Mouse (Mus musculus) forebrain, embryonic 11.5 days (tissue): ENCODE results near the gene Gnptab. TPM values are rescaled to one million over a fixed set of nuclear protein-coding genes. Genes with fewer than 3 reads are reported as not detected.
A peak's percentile ranks its signal among the peaks of the same experiment; 100 is the strongest.
"Not testable (repeated sequence)": the region's sequence is repeated elsewhere in the genome, so short reads cannot be mapped to it uniquely, and the experiment has no call there.

Source experiments
- ATAC-seq: fragments of 200-750 bp; cut with Nextera tagmentation; replicated peaks from 2 replicates; pipeline ENCODE4 v1.8.0; 2017; ENCODE audit warnings: moderate TSS enrichment; ENCODE audit not compliant: low FRiP score
- DNase-seq: peaks from one replicate; pipeline ENCODE4 v3.0.0-alpha.2; 2017; ENCODE audit warnings: low spot score
- H3K27ac ChIP-seq: fragments of 300-500 bp; sonication (generic); 2 replicates; pipeline ENCODE4 v1.5.1; 2014; ENCODE audit warnings: low read depth, low read length
- H3K27me3 ChIP-seq: fragments of 300-500 bp; sonication (generic); 2 replicates; pipeline ENCODE4 v1.6.1; 2014; ENCODE audit warnings: mild to moderate bottlenecking, low read length, mixed read lengths; ENCODE audit not compliant: control insufficient read depth, insufficient read depth
- H3K36me3 ChIP-seq: fragments of 300-500 bp; sonication (generic); 2 replicates; pipeline ENCODE4 v1.6.1; 2014; ENCODE audit warnings: mild to moderate bottlenecking, low read length, moderate library complexity, mixed read lengths; ENCODE audit not compliant: control insufficient read depth, insufficient read depth
- H3K4me1 ChIP-seq: fragments of 300-500 bp; sonication (generic); replicated peaks from 2 replicates; pipeline ENCODE4 v1.6.1; 2014; ENCODE audit warnings: low read length, mixed read lengths; ENCODE audit not compliant: control insufficient read depth, insufficient read depth
- H3K4me2 ChIP-seq: fragments of 300-500 bp; sonication (generic); 2 replicates; pipeline ENCODE4 v1.6.1; 2014; ENCODE audit warnings: low read depth, mild to moderate bottlenecking, low read length, moderate library complexity, mixed read lengths; ENCODE audit not compliant: severe bottlenecking
- H3K4me3 ChIP-seq: fragments of 300-500 bp; sonication (generic); 2 replicates; pipeline ENCODE4 v1.5.1; 2014; ENCODE audit warnings: low read depth, low read length
- H3K9ac ChIP-seq: fragments of 300-500 bp; sonication (generic); 2 replicates; pipeline ENCODE4 v1.6.1; 2014; ENCODE audit warnings: low read length
- H3K9me3 ChIP-seq: fragments of 300-500 bp; sonication (generic); 2 replicates; pipeline ENCODE4 v1.6.1; 2016; ENCODE audit warnings: low read length, mixed read lengths; ENCODE audit not compliant: control insufficient read depth
- whole genome bisulfite sequencing: fragments of 180-500 bp; shearing (Covaris S2); extraction: QIAGEN DNeasy Blood & Tissue Kit; methylation state at CpG from one replicate; pipeline ENCODE4 v1.1.7; 2014; 5-methylcytosine and 5-hydroxymethylcytosine counted together
- polyA plus RNA-seq: library from polyadenylated mRNA; unstranded; fragments of >200 nt; fragmentation: Nextera tagmentation; extraction: Ambion mirVana; gene quantifications from 2 replicates; pipeline ENCODE4 v1.2.1, GENCODE M21; 2014

Gene Gnptab
- polyA plus RNA-seq, 1 experiment from 2014 or later, result 12.8 TPM

GRCm38 (mm10) chr10:88451221-88451620 is 72.3 kb downstream of the Gnptab start:
- Histone ChIP-seq H3K27me3 (no peaks in the 10 kb centered on the region), H3K4me3 (no peak overlapping the region), H3K9me3 (no peaks in the 10 kb centered on the region), H3K36me3 (no peaks in the 10 kb centered on the region), H3K27ac (no peak overlapping the region), H3K4me1 (no peaks in the 10 kb centered on the region), H3K4me2 (no peak overlapping the region), H3K9ac (no peak overlapping the region)
- DNase-seq, result no peak
- no peak for ATAC-seq
- WGBS, result 66% methylated on average over 2 of the region's 2 CpGs

GRCm38 (mm10) chr10:88451990-88452389 is 73.1 kb downstream of the Gnptab start:
- no peaks in the 10 kb centered on the region for H3K4me1 ChIP-seq
- no peak overlapping the region for H3K9ac ChIP-seq
- no peak overlapping the region for H3K27ac ChIP-seq
- no peaks in the 10 kb centered on the region for H3K27me3 ChIP-seq
- no peak overlapping the region for H3K4me2 ChIP-seq
- H3K9me3 ChIP-seq, result no peaks in the 10 kb centered on the region
- H3K36me3 ChIP-seq, result no peaks in the 10 kb centered on the region
- WGBS, result 84% methylated on average over 6 of the region's 6 CpGs
- DNase-seq (no peak), ATAC-seq (no peak)
- no peak overlapping the region for H3K4me3 ChIP-seq

- DNase-seq (no peak), ATAC-seq (no peak)
- no peaks in the 10 kb centered on the region for H3K9me3 ChIP-seq
- no peak overlapping the region for H3K4me2 ChIP-seq
- H3K36me3 ChIP-seq, result no peaks in the 10 kb centered on the region
- no peak overlapping the region for H3K4me3 ChIP-seq
- H3K4me1 ChIP-seq, result no peaks in the 10 kb centered on the region
- WGBS, result 59% methylated on average over 6 of the region's 6 CpGs
- no peak overlapping the region for H3K9ac ChIP-seq
- H3K27me3 ChIP-seq, result no peaks in the 10 kb centered on the region
- H3K27ac ChIP-seq, result no peak overlapping the region
Measured at GRCm38 (mm10) chr10:88457816-88458215, 78.9 kb downstream of the Gnptab start.

- H3K9me3 ChIP-seq, result no peaks in the 10 kb centered on the region
- H3K36me3 ChIP-seq, result no peaks in the 10 kb centered on the region
- no peak within 1 kb of the TSS for H3K27ac ChIP-seq
- ATAC-seq, result no peak; the same call in 1 of the 2 replicates
- WGBS, result 85% methylated on average over 33 of the region's 33 CpGs
- H3K27me3 ChIP-seq, result no peaks in the 10 kb centered on the region
- H3K4me1 ChIP-seq, result no peaks in the 10 kb centered on the region
- DNase-seq, result peak; percentile 54
- no peak within 1 kb of the TSS for H3K4me2 ChIP-seq
- no peak within 1 kb of the TSS for H3K9ac ChIP-seq
- no peak within 1 kb of the TSS for H3K4me3 ChIP-seq
Measured at GRCm38 (mm10) chr10:88459502-88459992, 80.6 kb downstream of the Gnptab start, which contains the start of gene Sycp3. Gene Sycp3, plus strand, starts transcription at chr10:88459569.

GRCm38 (mm10) chr10:88460122-88460820 is 81.3 kb downstream of the Gnptab start:
- no peak overlapping the region for H3K4me2 ChIP-seq
- no peak; the same call in 1 of the 2 replicates for ATAC-seq
- no peaks in the 10 kb centered on the region for H3K9me3 ChIP-seq
- DNase-seq, result no peak
- H3K27me3 ChIP-seq, result no peaks in the 10 kb centered on the region
- 63% methylated on average over 18 of the region's 18 CpGs for WGBS
- H3K4me3 ChIP-seq, result no peak overlapping the region
- H3K27ac ChIP-seq, result no peak overlapping the region
- no peaks in the 10 kb centered on the region for H3K36me3 ChIP-seq
- H3K9ac ChIP-seq, result no peak overlapping the region
- no peaks in the 10 kb centered on the region for H3K4me1 ChIP-seq

GRCm38 (mm10) chr10:88482866-88483265 is 103.9 kb downstream of the Gnptab start:
- H3K9ac ChIP-seq, H3K4me1 ChIP-seq, H3K27ac ChIP-seq, H3K9me3 ChIP-seq, DNase-seq, H3K27me3 ChIP-seq, H3K36me3 ChIP-seq, ATAC-seq, H3K4me3 ChIP-seq, H3K4me2 ChIP-seq: not testable (repeated sequence)
- WGBS, result 88% methylated on average over 10 of the region's 10 CpGs

GRCm38 (mm10) chr10:88488629-88489028 is 109.7 kb downstream of the Gnptab start:
- 93% methylated on average over 5 of the region's 5 CpGs for WGBS
- Histone ChIP-seq H3K36me3 (no peaks in the 10 kb centered on the region), H3K9ac (no peak overlapping the region), H3K27ac (no peak overlapping the region), H3K27me3 (no peaks in the 10 kb centered on the region), H3K9me3 (no peaks in the 10 kb centered on the region), H3K4me1 (no peaks in the 10 kb centered on the region), H3K4me2 (no peak overlapping the region), H3K4me3 (no peak overlapping the region)
- no peak for ATAC-seq
- no peak for DNase-seq

GRCm38 (mm10) chr10:88491632-88492031 is 112.7 kb downstream of the Gnptab start:
- no peak overlapping the region for H3K27ac ChIP-seq
- H3K4me1 ChIP-seq, result no peaks in the 10 kb centered on the region
- H3K4me3 ChIP-seq, result no peak overlapping the region
- no peak for ATAC-seq
- no peaks in the 10 kb centered on the region for H3K27me3 ChIP-seq
- H3K9me3 ChIP-seq, result no peaks in the 10 kb centered on the region
- no peaks in the 10 kb centered on the region for H3K36me3 ChIP-seq
- 66% methylated on average over 7 of the region's 7 CpGs for WGBS
- no peak overlapping the region for H3K9ac ChIP-seq
- no peak overlapping the region for H3K4me2 ChIP-seq
- DNase-seq, result no peak

GRCm38 (mm10) chr10:88492658-88493057 is 113.7 kb downstream of the Gnptab start:
- no peak for ATAC-seq
- Histone ChIP-seq H3K4me2 (no peak overlapping the region), H3K4me3 (no peak overlapping the region), H3K36me3 (no peaks in the 10 kb centered on the region), H3K27me3 (no peaks in the 10 kb centered on the region), H3K4me1 (no peaks in the 10 kb centered on the region), H3K9me3 (no peaks in the 10 kb centered on the region), H3K9ac (no peak overlapping the region), H3K27ac (no peak overlapping the region)
- DNase-seq, result no peak
- WGBS, result 83% methylated on average over 8 of the region's 8 CpGs
